Mouse (Mus musculus) adrenal gland, postnatal 0 days (tissue): ENCODE measurements around the gene Naxd. TPM values are rescaled to one million over a fixed set of nuclear protein-coding genes. Genes with fewer than 3 reads are reported as not detected.

Source experiments
- polyA plus RNA-seq: library from polyadenylated mRNA; unstranded; fragments of >200 nt; fragmentation: Nextera tagmentation; extraction: Ambion mirVana; gene quantifications from 2 replicates; pipeline ENCODE4 v1.2.1, GENCODE M21; 2015

The Naxd gene
- 90.9 and 123 TPM in 2 replicates for polyA plus RNA-seq

DNA sequence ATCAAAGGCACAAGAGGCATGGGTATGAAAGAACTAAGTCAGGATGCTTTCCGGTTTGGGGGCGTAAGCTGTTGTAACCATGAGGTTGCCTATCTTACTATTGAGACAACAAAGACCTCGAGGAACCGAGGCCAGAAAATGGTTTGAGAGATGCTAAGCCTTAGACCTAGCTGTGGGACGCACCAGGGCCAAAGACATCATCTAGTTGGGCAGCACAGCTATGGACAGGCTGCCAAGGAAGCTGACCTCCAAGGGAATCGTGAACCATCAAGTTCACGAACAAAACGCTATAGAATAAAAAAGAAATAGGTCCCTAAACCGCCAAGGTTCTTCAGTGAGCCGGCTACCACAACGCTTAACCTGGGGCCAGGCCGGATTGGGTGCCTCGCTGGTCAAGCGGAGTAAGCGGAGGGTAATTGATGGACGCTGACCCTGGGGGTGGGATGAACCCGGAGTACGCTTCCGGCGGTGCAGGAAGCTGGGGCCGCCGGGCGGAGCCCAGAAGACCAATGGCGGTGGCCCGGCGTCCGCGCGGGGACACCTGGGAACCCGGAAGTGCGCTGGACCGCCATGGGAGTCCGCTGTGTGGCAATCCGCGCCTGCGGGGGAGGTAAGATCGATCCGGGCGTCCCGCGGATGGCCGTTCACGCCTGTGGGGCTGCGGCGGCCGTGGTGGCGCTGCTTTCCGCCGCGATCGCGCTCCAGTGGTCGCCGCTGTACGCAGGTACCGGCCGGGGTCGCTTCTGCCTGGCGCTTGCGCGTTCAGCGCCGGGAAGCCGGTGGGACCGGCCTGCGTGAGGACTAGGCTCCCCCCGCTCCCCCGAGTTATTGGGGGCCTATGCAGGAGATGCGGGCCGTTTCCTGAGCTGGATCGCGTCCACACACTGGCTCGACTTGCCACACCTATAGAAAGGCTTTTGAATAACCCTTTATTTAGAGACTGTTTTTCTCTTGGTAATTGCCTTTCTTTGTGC is at the start of gene Naxd:
Gene Naxd, plus strand, starts transcription at position 490 of the 974 bp plus-strand sequence.

GRCm38 (mm10) chr8:11477811-11478761 is 19.2 kb upstream of the Naxd start, which contains the start of gene Rab20:
Gene Rab20, minus strand, starts transcription at chr8:11478710.

GRCm38 (mm10) chr8:11550281-11550948 is 53.1 kb downstream of the Naxd start, which contains the start of gene Cars2:
Gene Cars2, minus strand, starts transcription at chr8:11550783.

DNA sequence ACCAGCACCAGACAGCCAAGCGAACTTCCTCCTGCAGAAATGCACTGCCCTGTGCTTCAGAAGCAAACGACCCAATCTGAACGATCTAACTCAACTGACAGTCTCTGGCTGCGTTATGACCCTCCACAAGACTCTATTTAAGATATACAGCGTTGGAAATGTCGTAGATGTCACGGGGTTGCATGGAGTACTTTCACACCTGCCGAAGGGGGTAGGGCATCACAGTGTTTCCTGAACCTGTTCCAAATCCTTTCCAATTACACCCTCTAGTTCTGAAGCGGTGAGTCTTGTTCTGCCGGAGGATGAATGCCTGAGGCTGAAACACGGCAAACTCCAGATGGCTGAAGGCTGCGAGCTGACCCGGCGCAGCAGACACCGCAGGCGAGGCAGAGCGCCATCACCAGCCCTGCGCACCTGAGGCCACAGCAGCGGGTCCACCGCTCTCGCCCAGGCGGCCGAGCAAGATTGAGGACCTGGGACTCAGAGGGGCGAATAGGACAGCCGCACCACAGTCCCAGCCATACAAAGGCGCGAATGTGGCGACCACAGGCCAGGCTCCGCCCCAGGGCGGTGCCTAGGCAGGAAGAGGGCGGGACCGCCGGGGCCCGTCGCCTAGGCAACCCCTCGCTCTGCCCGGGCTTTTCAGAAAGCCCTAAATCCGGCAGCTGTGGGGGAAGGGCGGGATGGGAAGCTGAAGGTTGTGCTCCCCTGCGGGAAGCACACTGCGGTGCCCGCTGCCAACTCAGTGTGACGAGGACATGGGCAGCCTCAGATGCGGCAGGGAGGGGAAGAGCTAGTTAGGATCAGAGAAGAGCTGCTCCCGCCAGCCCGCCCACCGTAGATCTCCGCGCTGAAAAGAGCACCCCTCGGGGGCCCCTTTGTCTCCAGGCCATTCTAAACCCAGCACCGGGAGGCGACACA is 57.8 kb downstream of the Naxd start, which contains the start of gene Ing1:
Gene Ing1, plus strand, starts transcription at position 773 of the 921 bp plus-strand sequence.

Other genes starting within 250 kb of the Naxd start
- 69.6 and 81.5 TPM in 2 replicates for gene Col4a2, start 184.7 kb upstream of the Naxd start, polyA plus RNA-seq
- 146 and 162 TPM in 2 replicates for gene Col4a1, start 184.7 kb upstream of the Naxd start, polyA plus RNA-seq
- gene Rab20, start 18.8 kb upstream of the Naxd start, polyA plus RNA-seq = 13.2 and 17.3 TPM in 2 replicates
- 15.6 and 17.7 TPM in 2 replicates for gene Cars2, start 53.3 kb downstream of the Naxd start, polyA plus RNA-seq
- gene Ing1, start 58.1 kb downstream of the Naxd start, polyA plus RNA-seq = 24.2 and 27.5 TPM in 2 replicates
- gene Ankrd10, start 138.3 kb downstream of the Naxd start, polyA plus RNA-seq = 38.8 and 52.5 TPM in 2 replicates
- not detected in 2 replicates for gene 1700016D06Rik, start 203.6 kb downstream of the Naxd start, polyA plus RNA-seq
- gene Arhgef7, start 230.2 kb downstream of the Naxd start, polyA plus RNA-seq = 20.2 and 21.0 TPM in 2 replicates